Mouse (Mus musculus) heart, adult 11 months (tissue): ENCODE results near the gene Msi2.

Experiments
- DNase-seq: peaks from one replicate; pipeline ENCODE4 v3.0.0; 2022

The Msi2 gene

DNA sequence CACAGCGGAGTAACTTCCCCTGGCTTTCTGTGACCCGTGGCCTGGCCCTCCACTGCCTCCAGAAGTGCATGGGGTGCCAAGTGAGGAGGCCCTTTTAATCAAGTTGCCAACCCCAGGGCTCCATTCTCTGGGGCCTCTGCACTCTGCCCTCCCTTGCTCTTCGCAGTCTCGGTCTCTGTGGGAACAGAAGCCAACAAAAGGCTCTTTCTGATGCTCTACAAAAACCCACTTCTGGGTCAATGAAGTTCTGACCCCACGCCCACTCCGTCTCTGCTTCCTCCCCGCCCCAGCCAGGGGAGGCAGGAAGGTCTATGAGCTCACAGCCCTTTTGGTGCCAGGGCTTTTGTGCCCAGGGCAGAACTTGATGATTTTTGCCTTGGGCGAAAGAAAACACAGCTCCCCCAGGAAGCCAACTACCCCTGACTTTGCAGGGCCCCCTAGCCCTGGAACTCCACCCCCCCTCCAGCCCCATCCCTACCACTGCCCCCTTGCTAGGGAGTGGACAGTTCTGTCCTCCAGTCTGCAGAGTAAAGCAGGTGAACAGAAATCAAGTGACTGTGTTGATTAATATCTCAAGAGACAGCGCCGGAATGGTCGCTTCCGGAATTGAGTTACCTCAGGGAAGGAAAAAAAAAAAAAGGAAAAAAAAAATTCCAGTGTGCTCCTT is 246.2 kb downstream of the Msi2 start:
- DNase-seq = peak; percentile 92

DNA sequence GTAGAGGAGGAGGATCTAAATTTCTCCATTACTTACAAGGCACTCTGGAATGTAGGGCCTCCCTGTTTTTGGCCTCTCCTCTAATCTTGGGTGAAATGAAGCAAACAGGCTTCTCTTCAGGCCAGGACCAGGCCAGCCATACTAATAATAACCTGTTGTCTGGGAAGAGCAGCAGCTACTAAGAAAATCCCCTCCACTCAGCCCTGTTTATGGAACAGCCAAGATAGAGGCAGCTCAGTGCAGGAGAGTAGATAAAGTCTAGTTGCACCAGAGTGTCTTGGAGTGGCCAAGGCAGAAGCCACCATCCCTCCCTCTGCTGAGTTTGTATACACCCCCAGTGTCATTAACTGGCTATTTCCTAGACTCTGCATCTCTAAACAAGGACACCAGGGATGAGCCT is 247.7 kb downstream of the Msi2 start:
- DNase-seq = no peak

DNA sequence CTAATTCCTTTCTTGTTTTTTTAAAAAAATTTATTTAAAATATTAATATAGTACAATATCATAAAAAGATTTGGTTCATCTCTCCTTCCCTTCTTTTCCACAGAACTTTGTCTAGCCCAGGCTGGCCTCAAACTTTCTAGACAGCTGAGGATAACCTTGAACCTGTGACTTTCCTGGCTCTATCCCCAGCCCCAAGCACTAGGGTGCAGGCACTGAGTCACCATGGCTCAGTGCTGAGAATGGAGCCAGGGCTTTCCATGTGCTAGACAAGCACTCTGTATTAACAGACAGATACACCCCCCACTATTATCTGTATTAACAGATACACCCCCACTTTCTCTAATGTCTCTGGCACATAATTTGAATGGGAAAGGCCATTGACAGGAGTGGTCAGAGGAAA is 249.3 kb downstream of the Msi2 start:
- no peak for DNase-seq

DNA sequence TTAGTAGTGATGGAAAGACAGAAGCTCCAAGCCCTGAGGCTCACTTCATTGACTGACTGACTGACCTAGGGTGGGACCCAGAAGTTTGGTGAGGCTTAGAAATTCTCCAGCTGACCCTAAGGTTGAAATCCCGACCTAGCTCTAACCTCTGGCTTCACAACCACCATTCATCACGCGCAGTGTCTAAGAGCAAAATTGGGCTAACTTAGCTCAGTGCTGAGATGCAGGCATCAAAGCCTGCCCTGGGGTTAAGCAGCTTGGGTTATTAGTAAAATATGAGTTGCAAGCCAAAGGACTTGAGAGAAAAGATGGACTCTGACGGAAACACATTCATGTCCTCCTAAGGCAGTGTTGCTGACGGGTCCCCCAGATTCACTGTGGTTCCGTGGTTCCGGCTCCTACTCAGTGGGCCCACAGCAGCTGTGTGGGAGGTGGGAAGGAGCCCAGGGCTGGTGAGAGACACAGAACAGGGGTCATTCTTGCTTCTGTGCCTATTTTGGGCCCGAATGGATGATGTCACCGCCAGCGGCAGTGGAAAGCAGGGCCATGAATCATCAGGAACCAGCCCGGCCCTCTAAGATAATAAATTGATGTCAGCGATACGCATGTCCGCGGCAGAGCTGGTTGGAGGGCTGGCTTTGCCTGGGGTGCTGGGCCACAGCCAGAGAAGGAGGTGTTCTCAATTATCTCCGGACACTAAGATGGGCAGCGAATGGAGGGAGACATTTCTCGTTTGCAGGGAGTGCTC is 250.6 kb downstream of the Msi2 start:
- DNase-seq = peak; percentile 98

DNA sequence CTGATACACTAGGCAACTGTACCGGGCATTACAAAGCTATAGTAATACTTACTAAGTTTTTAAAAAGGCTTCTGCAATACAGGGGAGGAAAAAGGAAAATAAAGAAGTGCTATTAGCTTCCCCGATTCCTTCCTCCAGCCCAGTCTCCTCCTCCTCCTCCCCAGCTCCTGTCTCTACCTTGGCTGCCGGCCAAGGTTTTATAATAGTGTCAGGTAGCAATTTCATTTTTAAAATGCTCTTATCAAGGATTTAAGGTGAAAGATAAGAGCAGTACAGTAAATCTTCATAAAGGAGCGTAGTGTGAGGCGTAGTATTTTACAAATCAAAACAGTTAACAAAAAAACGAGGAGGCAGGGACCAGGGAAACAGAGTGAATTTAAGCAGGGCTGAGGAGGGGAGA is 254.4 kb downstream of the Msi2 start:
- DNase-seq = no peak

DNA sequence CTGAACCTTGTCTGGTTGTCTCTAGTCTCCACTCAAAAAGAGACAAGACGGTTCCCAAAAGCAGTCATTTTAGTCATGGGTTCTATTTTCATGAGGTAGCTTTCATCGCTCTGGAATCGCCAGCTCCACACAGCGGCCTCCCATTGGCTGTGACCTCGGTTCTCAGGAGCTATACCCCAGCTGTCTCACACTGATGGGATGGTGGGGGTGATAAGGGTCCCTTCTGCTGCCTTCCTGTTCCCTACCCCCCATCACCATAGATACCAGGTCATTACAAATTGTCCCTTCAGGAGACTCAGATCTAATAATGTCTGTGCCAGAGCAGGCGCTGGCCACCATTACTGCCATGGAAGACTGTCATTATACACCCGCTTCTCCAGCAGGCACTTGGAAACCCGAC is 255.5 kb downstream of the Msi2 start:
- DNase-seq = no peak

DNA sequence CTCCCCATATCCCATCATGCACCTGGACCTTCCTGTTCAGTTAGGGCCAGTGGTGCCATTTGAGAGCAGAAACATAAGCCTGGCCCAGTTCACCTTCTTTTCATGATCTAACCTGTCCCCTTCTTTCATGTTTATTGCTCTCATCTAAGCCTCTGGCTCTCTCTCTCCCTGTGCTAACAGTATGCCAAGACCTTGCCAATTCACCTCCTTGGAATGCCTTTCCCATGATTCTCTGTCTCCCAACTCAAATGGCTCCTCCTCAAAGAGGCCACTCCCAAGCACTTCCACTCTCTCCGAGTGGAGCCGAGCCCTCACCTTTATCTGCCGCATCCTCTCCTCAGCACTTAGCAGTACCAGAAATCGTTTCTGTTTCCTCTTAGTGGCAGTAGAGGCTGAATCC is 256.7 kb downstream of the Msi2 start:
- no peak for DNase-seq

DNA sequence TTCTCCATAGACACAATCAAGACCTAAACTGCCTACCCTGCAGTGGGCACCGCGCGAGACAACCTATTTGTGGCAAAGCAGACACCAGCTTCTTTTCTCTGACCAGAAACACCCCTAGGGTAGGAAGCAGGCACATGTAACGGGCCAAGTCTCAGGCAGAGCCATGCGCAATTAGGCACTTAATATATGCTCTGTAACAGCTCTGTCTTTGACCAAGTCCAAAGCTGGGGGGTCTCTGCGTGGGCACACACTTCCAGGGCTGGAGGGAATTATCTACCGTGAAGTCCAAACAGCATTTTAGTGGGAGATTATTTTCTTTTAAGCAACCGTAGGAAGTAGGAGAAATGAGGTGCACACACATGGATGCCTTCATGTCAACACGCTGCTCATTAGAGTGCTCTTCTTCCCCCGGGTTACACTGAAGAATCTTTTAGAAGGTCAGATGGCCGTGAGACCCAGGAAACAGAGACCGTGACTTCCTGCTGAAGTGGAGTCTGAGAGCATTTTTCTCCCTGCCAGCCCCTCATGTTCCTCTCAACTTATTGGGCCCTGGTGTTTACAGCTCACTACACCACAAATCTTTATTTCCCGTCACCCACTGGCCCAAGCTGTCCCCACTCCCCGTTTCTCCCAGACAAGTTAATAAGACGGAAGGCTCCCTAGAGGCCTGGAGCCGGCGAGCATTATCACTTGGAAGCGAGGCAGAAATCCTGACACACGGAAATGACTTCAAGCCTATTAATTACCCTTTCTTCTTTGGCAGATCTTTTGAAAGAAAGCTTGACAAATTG is 258.2 kb downstream of the Msi2 start:
- peak; percentile 95 for DNase-seq

DNA sequence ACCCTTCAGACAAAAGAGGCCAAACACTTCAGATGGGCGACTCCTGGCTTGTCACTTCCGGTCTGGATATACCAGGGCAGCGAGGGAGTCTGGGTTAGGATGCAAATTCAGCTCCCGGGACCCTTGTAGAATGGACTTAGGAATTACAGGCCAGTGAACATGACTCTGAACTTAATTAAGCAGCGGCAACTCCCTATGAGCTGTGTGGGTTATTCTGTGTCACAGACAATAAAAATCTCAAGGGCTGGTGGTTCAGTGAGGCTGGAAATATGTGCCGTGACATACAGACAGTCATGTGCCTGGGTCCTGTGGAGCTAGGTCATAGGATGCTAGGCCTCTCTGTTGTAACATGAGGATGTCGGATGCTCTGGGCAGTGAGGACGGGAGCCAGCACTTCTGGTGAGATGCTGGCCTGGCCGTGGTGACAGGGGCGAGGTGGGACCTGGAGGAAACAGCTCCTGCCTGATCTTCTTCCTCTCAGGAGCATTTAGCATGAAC is 261.0 kb downstream of the Msi2 start:
- DNase-seq = no peak

DNA sequence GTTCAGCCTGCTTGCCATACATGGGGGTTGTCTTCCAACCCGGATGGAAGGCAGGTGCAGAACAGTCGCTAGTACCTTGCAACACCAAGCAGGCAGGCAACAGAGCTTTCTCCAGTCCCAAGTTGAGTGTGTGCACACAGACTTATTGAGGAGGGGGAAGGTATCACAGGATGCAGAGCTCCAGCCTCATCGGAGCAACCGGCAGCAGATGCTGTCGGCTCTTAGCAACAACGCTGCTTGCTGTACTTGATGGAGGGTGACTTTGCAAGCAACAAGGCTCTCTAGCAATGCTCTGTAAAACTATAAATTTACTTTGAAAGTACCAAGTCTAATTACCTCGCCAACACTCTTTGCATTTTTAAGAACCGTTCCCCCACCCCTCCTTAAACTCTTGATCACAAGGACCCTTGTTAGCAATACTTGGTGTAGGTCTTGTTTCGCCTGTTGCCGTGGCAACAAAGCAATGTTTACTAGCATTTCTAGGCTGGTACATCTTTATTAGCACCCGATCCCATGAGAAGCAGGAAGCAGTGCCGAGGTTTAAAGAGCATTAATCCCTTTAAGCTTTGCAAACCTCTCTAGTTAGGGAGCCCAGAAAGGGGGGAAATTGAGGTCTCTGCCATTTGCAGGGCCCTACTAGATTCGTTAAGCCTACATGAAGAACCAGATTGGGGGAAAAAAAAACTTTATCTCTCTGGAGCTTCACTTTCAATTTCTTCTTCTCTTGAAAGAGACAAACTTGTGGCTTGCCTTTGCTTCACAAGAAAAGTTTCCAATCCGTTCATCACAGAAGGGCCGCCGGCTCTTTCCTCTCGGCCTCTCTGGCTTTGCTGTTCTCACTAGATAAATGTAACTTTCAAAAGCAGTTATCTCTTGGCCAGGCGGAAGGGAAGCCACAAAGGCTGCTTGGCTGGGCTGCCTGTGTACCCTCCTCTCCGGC is 263.2 kb downstream of the Msi2 start:
- no peak for DNase-seq

DNA sequence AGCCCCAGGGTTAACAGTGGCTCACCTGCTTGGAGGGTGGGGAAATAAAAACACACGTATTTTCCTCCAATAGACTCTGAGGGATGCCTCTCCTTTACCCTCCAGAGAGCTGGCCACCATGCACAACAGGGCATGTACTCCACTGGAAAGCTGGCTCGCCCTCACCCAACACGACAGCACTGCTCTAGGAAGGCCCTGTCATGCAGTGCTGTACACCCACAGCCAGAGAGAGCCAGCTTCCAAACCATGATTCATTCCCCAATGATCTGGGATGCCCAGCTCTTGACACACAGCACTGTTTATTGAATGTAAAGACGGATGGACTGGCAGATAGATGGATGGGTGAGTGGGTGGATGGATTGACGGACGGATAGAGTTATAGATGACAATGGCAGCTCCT is 269.1 kb downstream of the Msi2 start:
- no peak for DNase-seq

DNA sequence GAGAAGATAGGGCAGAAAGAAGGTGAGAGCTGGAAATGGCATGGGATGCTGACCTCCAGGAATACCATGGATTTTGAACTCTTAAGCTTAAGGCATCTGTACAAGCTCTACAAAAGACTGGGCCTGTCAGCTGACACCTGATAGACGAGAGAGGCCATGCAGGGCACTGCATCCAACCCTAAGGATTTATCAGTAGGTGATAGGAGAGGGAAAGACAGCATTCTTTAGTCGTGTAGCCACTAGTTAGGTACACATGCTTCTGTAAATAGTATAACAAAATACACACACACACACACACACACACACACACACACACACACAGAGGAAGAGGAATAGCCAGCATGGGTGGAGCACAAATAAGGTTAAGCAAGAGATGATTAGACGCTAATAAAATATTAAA is 269.7 kb downstream of the Msi2 start:
- DNase-seq = no peak

DNA sequence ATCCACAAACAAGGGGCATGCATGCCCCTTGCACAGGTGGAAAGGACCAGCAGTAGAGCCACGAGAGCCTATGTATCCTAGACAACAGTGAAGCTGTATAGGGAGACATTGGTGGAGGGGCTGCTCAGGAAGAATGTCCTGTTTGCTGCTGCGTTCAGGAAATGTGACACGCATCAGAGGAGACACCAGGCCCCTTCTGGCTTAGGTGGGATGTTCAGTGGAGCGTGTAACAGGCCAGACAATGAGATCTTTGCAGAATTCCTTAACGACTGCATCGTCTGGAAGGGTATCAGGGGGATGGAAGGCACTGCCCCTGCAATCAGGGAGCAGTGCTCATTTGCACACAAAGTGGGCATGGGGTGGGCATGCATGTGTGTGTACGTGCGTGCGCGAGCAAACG is 271.0 kb downstream of the Msi2 start:
- no peak for DNase-seq

DNA sequence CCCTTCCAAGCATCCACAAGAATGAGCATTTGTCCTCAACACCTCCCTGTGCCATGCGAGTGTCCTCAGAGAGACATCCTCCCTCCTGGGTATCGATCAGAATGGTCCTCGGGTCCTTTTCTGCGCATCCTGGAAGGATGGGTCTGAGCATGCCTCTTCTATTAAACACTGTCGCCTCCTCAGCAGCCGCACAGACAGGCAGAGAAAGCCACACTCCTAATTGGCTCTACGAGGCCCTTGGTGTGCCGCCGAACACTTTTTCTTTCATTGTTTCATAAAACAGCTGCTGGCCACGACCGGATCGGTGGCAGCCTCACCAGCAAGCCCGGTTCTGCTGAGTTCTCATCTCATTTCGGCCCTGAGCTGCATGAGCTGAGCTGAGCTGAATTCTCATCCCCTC is 274.4 kb downstream of the Msi2 start:
- no peak for DNase-seq

DNA sequence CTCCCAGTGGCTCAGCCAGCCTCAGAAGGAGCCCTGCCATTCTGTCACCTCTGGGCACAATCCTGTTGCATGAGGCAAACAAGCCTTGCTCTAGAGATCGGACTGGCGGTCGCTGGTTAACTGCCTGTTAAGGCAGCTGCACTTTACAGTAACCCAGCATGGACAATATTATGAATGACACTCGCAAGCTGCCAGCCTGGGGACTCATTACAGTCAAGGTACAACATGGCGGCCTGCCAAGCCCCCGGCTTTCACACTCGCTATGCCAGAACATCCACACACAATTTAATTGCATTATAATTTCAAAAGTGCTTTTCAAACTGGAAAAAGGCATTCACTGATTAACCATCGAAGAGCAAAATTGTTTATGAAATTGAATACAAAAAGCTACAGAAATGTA is 275.0 kb downstream of the Msi2 start:
- DNase-seq = no peak

DNA sequence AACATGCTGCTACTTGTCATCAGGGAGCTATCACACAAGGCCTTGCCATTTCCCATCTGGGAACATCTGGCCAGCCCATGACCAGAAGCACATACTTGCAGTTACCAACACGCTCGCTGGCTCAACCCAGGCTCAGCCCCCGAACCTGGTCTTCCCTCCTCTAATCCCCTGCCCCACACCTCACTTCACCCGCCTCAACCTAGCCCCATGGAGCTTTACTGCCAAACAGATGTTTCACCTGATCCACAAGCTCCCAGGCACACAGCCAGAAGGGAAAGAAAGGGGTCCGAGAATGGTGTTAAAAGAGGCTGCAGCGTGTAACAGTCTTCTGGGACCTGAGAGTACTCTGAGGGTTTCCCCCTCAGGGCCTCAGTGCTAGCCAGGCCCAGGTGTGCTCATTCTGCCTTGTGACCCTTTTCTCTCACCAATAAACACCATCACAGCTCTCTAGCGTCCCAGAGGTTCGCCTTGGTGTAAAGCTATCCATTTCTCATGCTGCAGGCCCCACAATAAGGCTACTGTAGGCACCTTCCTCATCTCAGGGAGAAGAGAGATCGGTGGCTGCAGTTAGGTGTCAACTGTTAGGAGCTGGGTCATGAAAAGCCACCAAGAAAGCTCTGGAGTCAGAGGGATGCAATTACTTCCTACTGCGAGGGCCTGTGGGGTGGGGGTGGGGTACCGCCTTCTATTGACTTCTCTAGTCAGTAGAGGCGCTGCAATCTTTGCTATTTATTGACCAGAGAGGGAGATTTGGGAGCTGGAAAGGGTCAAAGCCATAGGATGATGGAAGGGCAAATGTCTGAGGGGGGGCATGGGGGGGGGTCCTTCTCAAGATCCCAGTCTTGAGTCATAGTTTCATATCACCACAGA is 276.2 kb downstream of the Msi2 start:
- no peak for DNase-seq

DNA sequence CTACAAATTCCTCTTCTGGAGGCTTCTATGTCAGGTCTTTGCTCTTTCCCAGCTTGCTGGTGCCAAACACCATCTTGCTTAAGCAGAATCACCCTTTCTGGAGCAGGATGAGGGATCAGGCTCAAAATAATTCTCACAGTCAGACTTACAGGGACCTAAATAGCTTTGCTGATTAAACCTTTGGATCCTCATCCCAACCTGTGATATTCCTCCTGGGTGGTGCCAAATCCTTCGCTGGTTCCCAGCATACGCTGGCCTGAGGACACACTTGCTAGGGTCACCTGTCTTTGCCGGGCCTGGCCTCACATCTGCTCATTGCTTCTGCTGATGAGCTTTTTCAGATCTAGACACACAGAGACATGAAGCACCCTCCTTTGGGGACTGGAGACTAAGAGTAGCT is 279.7 kb downstream of the Msi2 start:
- DNase-seq = peak; percentile 93

DNA sequence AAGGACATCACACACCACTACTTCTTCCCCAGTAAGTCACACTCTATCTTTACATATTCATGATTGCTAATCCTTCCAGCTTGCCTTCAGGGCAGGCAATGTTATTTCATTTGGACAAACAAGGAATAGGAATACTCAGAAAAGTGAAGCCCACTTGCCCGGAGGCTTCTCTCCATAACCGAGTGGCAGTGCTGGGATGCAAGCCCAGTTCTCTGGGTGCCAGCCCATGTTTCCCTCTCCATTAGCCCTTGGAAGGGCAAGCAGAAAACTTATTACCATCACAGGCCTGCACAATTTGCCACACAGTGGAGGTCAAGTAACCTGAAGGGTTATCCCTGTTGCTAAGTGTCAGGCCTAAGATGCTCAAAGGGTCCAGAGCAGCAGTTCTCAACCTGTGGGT is 281.7 kb downstream of the Msi2 start:
- DNase-seq = no peak

DNA sequence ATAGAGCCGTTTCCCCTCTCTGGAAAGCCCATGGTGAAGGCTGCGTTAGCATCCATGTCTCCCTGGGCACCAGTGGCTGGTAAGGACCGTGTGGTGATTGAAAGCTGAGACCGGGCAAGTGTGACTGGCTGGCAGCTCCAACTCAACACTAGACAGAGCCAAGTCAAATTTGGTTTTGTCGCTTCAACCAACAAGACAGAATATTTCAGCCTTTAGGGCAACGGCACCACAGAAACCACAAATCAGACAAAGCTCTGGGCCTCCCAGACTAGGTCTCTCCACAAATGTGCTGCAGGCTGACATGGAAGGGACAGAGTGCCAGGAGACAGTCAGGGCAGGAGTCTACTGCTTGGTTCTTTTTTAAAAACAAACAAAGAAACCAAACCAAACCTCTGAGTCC is 282.8 kb downstream of the Msi2 start:
- DNase-seq = no peak

DNA sequence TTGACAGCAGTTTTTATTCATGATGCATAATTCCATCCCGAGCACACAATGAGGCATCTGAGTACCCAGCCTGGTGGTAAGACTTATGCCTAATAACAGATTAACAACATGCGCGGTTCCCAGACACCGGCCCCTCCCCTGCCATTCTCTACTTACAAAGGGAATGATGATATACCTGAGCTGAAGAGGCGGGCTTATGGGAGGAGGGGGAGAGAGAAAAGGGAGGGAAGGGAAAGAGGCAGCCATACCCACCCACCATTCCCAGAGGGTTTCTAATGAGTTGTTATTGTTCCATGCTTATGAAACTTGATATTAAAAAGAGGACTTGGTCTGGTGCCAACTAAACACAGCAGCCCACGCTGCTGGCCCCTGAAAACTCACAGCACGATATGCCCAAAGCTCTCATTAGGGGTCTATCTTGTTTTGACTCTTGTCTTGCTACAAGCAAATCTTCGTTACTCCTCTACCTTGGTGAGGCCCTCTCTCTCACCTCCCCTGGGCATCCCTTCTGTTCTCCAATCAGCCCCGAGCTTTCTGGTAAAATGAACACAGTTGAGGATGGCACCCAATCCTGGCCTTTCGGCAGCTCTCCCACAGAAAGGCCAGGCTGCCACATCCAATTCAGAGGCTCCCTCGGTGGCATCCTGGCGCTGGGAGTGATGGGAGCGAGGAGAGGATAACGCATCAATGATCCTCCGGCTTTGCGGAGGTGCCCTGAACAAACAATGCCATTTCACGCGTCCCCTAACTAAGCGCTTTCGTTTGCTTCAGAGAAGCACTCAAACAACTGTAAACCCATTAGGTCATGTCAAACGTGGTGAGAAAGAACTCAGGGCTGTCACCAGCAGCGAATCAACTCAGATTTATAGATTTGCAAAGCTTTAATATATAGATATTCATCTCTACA is 286.7 kb downstream of the Msi2 start:
- DNase-seq = no peak

DNA sequence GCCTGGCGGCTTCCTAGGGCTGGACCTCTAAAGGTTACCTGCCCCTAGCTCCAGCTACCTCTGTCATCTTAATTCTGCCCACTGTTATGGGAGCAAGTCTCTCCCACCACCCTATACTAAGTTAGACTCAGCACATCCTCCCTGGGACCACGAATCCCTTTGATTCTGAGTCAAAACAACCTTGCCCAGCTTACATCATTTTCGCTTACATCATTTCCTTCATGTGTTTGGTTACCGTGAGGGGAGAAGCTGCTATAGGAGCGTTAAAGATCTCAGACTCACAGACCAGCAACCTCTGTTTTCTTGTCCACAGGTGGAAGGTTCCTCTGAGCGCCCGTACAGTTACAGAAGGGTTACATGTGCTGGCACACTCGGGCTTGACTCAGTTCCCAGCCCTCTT is 288.0 kb downstream of the Msi2 start:
- DNase-seq = no peak
